Mouse (Mus musculus) kidney, adult 2 months (tissue): Measurements from ENCODE around the gene Sec24c. TPM values are rescaled to one million over a fixed set of nuclear protein-coding genes. Genes with fewer than 3 reads are reported as not detected.
A peak's percentile ranks its signal among the peaks of the same experiment; 100 is the strongest.
"Not testable (repeated sequence)": the region's sequence is repeated elsewhere in the genome, so short reads cannot be mapped to it uniquely, and the experiment has no call there.

Experiments used
- DNase-seq: peaks from one replicate; pipeline ENCODE4 v3.0.0; 2021
- H3K27ac ChIP-seq: fragments of 200-500 bp; 2 replicates; pipeline ENCODE4 v1.5.1; 2012; ENCODE audit warnings: low read depth, low read length, control low read depth, inconsistent platforms; ENCODE audit not compliant: insufficient read depth
- H3K27me3 ChIP-seq: fragments of 200-500 bp; replicated peaks from 2 replicates; pipeline ENCODE4 v1.6.1; 2012; ENCODE audit warnings: mild to moderate bottlenecking, moderate library complexity, low read length, inconsistent platforms; ENCODE audit not compliant: control insufficient read depth, insufficient read depth
- H3K36me3 ChIP-seq: fragments of 200-500 bp; 2 replicates; pipeline ENCODE4 v1.6.1; 2012; ENCODE audit warnings: mild to moderate bottlenecking, moderate library complexity, low read length, inconsistent platforms; ENCODE audit not compliant: control insufficient read depth, insufficient read depth
- H3K4me1 ChIP-seq: fragments of 200-500 bp; 2 replicates; pipeline ENCODE4 v1.6.1; 2011; ENCODE audit warnings: low read length; ENCODE audit not compliant: control insufficient read depth, insufficient read depth
- H3K4me3 ChIP-seq: fragments of 200-500 bp; 2 replicates; pipeline ENCODE4 v1.5.1; 2011; ENCODE audit warnings: mild to moderate bottlenecking, low read depth, low read length, control low read depth; ENCODE audit not compliant: insufficient read depth
- CTCF ChIP-seq: fragments of 200-500 bp; conservative IDR thresholded peaks from 2 replicates; pipeline ENCODE4 v1.5.1; 2011; ENCODE audit warnings: low read depth, mild to moderate bottlenecking, control low read depth, low read length, moderate library complexity, mixed read lengths; ENCODE audit not compliant: insufficient read depth, insufficient read length
- POLR2A ChIP-seq: fragments of 200-500 bp; IDR thresholded peaks from one replicate; pipeline ENCODE4 v1.6.1; 2011; ENCODE audit warnings: low read depth, low read length, control low read depth
- WGBS: fragments of 180-500 bp; shearing (Covaris S2); methylation state at CpG from one replicate; pipeline ENCODE4 v1.1.7; 2018; 5-methylcytosine and 5-hydroxymethylcytosine counted together
- polyA plus RNA-seq: library from polyadenylated mRNA; depleted of rRNA; stranded (reverse); fragments of >200 nt; gene quantifications from 2 replicates; pipeline ENCODE4 v1.2.3, GENCODE M21; 2012

The Sec24c gene
- polyA plus RNA-seq, 1 experiment, result 133 TPM

DNA sequence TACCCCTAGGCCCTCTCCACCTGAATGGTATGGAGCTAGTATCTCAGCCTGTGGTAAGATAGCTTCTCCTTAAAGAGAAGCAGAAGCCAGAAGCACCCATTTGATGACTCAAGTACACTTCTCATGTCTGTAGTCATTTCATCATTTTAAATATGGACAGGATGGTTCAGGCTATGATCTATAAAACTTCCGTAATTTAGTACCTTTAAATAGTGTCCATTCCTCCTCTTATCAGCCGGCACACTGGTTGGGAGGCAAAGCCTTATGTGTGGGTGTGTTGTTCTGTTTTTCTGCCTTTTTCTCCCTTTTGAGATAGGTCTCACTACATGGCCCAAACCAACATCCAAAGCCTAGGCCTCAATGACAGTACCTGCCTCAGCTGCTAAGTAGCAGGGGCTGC is 24.4 kb downstream of the Sec24c start:
- Histone ChIP-seq H3K36me3 (peaks cover 4% of the 10 kb centered on the region; the same call in 1 of the 2 replicates), H3K27me3 (no peaks in the 10 kb centered on the region), H3K4me1 (peaks cover 18% of the 10 kb centered on the region; the same call in 1 of the 2 replicates), H3K27ac (no peak overlapping the region), H3K4me3 (no peak overlapping the region)
- 79% methylated on average over 2 of the region's 2 CpGs for WGBS
- TF ChIP-seq POLR2A, result no peak
- no peak for TF ChIP-seq CTCF
- DNase-seq, result no peak

DNA sequence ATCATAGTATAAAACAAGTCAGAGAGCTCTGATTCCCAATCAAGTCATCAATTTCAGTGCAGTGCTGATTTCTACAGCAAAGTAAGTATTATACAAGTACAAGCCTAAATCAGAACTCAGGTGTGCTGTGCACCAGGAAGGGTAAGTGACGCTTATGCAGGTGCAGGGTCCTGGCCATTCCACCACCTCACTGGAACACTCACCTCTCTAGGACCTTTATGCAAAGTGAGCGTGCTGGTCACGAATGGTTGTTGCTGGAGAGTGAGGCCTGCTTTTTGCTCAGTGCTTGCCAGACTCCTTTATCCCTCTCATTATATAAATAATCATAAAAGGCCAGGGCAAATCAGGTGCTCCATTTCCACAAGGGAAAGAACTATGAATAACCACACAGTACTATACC is 26.3 kb downstream of the Sec24c start:
- no peak for DNase-seq
- WGBS, result 70% methylated on average over 3 of the region's 3 CpGs
- H3K27ac ChIP-seq, result no peak overlapping the region
- no peak for TF ChIP-seq POLR2A
- no peak for TF ChIP-seq CTCF
- peaks cover 13% of the 10 kb centered on the region; the same call in 1 of the 2 replicates for H3K4me1 ChIP-seq
- H3K36me3 ChIP-seq, result no peaks in the 10 kb centered on the region
- no peaks in the 10 kb centered on the region for H3K27me3 ChIP-seq
- no peak overlapping the region for H3K4me3 ChIP-seq

DNA sequence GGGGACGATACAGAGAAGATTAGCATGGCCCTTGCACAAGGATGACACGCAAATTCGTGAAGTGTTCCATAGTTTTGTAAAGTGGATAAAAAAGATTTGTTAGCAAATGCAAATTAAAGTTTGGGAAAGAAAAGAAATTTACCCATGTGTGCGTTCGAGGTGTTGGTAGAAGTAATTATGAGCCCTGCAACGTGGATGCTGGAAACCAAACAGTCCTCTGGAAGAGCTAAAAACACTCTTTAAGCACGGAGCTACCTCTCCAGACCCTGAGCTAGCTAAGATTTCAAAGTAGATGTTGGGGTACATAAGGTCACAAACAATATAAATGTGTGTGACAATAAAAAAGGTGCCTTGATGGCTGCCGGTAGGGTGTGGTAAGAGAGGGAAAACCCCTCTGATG is 27.4 kb downstream of the Sec24c start:
- 71% methylated on average over 8 of the region's 8 CpGs for WGBS
- Histone ChIP-seq H3K4me3 (0 out of 2 replicates have a peak overlapping the region, but pooled peaks have one; percentile 6), H3K4me1 (peaks cover 9% of the 10 kb centered on the region; the same call in 1 of the 2 replicates), H3K27ac (no peak overlapping the region), H3K36me3 (no peaks in the 10 kb centered on the region), H3K27me3 (no peaks in the 10 kb centered on the region)
- TF ChIP-seq CTCF (no peak), POLR2A (no peak)
- no peak for DNase-seq

GRCm38 (mm10) chr14:20702096-20702740 is 28.1 kb downstream of the Sec24c start:
- no peak for TF ChIP-seq CTCF
- no peak for TF ChIP-seq POLR2A
- H3K4me1 ChIP-seq, result peaks cover 5% of the 10 kb centered on the region; the same call in 1 of the 2 replicates
- 7% methylated on average over 15 of the region's 15 CpGs for WGBS
- no peak for DNase-seq
- H3K36me3 ChIP-seq, result no peaks in the 10 kb centered on the region
- H3K4me3 ChIP-seq, result peak overlapping the region; percentile 89
- H3K27me3 ChIP-seq, result no peaks in the 10 kb centered on the region
- peak overlapping the region; percentile 87 for H3K27ac ChIP-seq

DNA sequence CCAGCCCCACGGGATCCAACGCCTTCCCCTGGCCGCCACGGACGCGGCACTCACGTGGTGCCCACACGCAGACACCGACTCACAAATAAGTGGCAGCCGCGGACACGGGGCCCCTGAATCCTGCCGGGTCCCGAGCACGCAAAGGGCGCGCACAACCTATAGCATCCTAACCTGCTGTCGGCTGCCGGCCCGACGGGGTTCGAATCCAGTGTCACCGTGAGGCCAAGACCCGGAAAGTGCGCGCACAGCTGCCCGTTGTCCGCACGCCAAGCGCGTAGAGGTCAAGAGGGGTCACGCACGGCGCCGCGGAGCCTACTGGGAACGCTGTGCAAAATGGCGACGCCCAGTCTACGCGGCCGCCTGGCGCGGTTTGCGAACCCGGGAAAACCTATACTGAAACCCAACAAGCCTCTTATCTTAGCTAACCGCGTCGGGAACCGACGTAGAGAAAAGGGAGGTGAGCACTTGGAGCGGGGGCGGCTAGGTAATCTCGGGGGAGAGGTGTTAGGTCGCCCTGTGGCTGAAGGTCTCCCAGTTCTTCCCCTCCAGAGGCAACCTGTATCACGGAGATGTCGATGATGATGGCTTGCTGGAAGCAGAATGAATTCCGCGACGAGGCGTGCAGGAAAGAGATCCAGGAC is 28.8 kb downstream of the Sec24c start, which contains the start of gene Chchd1:
Gene Chchd1 (plus strand): TSS at position 266 of the 641 bp plus-strand sequence.
- peak; percentile 94 for DNase-seq
- H3K4me3 ChIP-seq, result peak within 1 kb of the TSS; percentile 89
- no peaks in the 10 kb centered on the region for H3K36me3 ChIP-seq
- peak within 1 kb of the TSS; percentile 87 for H3K27ac ChIP-seq
- H3K27me3 ChIP-seq, result no peaks in the 10 kb centered on the region
- under 1% methylated on average over 61 of the region's 61 CpGs for WGBS
- peak; percentile 39 for TF ChIP-seq POLR2A
- no peak for TF ChIP-seq CTCF
- H3K4me1 ChIP-seq, result peaks cover 5% of the 10 kb centered on the region; the same call in 1 of the 2 replicates

DNA sequence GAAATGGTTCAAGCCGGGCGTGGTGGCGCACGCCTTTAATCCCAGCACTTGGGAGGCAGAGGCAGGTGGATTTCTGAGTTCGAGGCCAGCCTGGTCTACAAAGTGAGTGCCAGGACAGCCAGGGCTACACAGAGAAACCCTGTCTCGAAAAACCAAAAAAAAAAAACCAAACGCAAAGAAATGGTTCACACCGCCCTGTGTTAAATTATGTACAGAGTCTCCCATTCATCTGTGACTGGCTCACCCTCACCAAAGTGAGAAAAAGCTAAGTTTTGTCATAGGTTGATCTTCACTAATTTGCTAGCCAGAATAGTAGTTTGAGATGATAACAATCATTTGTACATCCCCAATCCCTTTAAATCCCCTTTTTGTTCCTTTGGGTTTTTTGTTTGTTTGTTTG is 29.4 kb downstream of the Sec24c start:
- WGBS, result 8% methylated on average over 8 of the region's 8 CpGs
- not testable (repeated sequence) for H3K4me1 ChIP-seq, H3K27me3 ChIP-seq, DNase-seq, H3K36me3 ChIP-seq
- Histone ChIP-seq H3K4me3 (peak overlapping the region; percentile 89), H3K27ac (peak overlapping the region; percentile 78; the same call in 1 of the 2 replicates)
